Mouse (Mus musculus) heart, embryonic 11.5 days (tissue): ENCODE measurements around the gene Map3k13. TPM values are rescaled to one million over a fixed set of nuclear protein-coding genes. Genes with fewer than 3 reads are reported as not detected.
"Not testable (repeated sequence)": the region's sequence is repeated elsewhere in the genome, so short reads cannot be mapped to it uniquely, and the experiment has no call there.

Experiments
- ATAC-seq: fragments of 200-750 bp; cut with Nextera tagmentation; replicated peaks from 2 replicates; pipeline ENCODE4 v1.8.0; 2017; ENCODE audit warnings: moderate library complexity; ENCODE audit not compliant: insufficient number of reproducible peaks, low FRiP score, low TSS enrichment
- H3K27ac ChIP-seq: fragments of 300-500 bp; sonication (generic); 2 replicates; pipeline ENCODE4 v1.5.1; 2014; ENCODE audit warnings: mild to moderate bottlenecking, low read depth, low read length
- H3K27me3 ChIP-seq: fragments of 300-500 bp; sonication (generic); 2 replicates; pipeline ENCODE4 v1.6.1; 2014; ENCODE audit warnings: mild to moderate bottlenecking, low read length, mixed read lengths; ENCODE audit not compliant: control insufficient read depth, insufficient read depth
- H3K36me3 ChIP-seq: fragments of 300-500 bp; sonication (generic); 2 replicates; pipeline ENCODE4 v1.6.1; 2014; ENCODE audit warnings: mild to moderate bottlenecking, low read length, moderate library complexity, mixed read lengths; ENCODE audit not compliant: control insufficient read depth, insufficient read depth
- H3K4me1 ChIP-seq: fragments of 300-500 bp; sonication (generic); 2 replicates; pipeline ENCODE4 v1.6.1; 2014; ENCODE audit warnings: low read length; ENCODE audit not compliant: control insufficient read depth, insufficient read depth
- H3K4me2 ChIP-seq: fragments of 300-500 bp; sonication (generic); 2 replicates; pipeline ENCODE4 v1.6.1; 2014; ENCODE audit warnings: mild to moderate bottlenecking, moderate library complexity
- H3K4me3 ChIP-seq: fragments of 300-500 bp; sonication (generic); 2 replicates; pipeline ENCODE4 v1.5.1; 2014; ENCODE audit warnings: low read depth, low read length
- H3K9ac ChIP-seq: fragments of 300-500 bp; sonication (generic); 2 replicates; pipeline ENCODE4 v1.6.1; 2014; ENCODE audit warnings: mild to moderate bottlenecking, low read depth, low read length, moderate library complexity
- H3K9me3 ChIP-seq: fragments of 300-500 bp; sonication (generic); replicated peaks from 2 replicates; pipeline ENCODE4 v1.6.1; 2016; ENCODE audit warnings: low read length; ENCODE audit not compliant: control insufficient read depth
- WGBS: fragments of 180-500 bp; shearing (Covaris S2); extraction: QIAGEN DNeasy Blood & Tissue Kit; methylation state at CpG from one replicate; pipeline ENCODE4 v1.1.7; 2014; ENCODE audit not compliant: insufficient replicate concordance; 5-methylcytosine and 5-hydroxymethylcytosine counted together
- polyA plus RNA-seq: library from polyadenylated mRNA; unstranded; fragments of >200 nt; fragmentation: Nextera tagmentation; extraction: Ambion mirVana; gene quantifications from 2 replicates; pipeline ENCODE4 v1.2.1, GENCODE M21; 2014

Map3k13 gene
- polyA plus RNA-seq, 1 experiment from 2014 or later: 0.79 TPM

DNA sequence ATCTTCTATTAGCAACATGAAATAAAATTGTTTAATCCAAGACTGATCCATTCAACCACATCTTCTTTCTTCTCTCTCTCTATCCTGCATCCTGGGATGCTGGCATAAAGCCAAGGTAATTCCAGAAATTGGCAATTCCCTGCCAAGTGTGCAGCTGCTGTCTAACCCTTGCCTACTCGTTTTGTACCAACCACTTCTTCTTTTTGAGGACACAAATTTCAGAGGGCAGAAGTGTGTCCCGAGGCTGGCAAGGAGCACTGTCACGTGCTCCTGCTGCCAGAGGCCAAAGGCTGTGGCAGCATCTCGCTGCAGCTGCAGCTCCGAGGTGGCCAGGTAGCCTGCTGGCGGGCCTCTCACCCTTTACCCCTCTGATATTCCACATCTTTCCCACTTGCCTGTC is 87.0 kb downstream of the Map3k13 start:
- Histone ChIP-seq H3K4me1 (no peaks in the 10 kb centered on the region), H3K4me2 (no peak overlapping the region), H3K27ac (no peak overlapping the region), H3K9me3 (no peaks in the 10 kb centered on the region), H3K9ac (no peak overlapping the region), H3K27me3 (no peaks in the 10 kb centered on the region), H3K36me3 (no peaks in the 10 kb centered on the region), H3K4me3 (no peak overlapping the region)
- ATAC-seq: no peak
- WGBS: 60% methylated on average over 6 of the region's 6 CpGs

DNA sequence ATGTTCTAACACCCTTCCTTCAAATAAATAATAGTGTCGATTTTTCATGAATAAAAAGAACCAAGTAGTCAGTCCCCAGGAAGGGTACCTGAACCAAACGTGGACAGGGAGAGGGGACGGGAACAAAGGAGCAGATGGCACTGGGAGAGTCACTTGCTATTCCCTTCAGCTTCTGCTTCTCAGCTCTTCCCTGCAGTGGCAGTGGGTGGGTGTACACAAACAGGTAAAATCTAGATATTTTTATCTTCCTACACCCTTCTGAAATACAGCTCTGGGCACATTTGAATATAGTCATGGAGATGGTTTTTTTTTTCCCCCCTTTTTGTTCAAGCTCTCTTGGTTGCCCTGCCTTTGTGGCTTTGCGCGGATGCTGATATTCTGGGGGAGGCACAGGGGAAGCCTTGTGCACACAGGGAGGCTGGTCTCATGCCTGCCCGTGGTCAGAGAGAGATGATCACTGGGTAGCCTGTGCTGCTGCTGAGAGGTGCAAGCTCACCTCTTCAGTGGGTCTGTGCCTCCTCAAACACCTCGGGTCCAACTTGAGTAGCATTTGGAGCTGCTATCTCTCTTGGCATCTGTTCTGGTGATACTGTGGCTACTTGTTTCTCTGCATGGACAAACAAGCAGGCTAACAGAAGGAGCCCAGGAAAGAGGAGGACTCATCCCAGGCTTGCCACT is 87.6 kb downstream of the Map3k13 start:
- no peak overlapping the region for H3K9ac ChIP-seq
- H3K27me3 ChIP-seq: no peaks in the 10 kb centered on the region
- no peaks in the 10 kb centered on the region for H3K36me3 ChIP-seq
- ATAC-seq: no peak
- no peak overlapping the region for H3K27ac ChIP-seq
- H3K4me1 ChIP-seq: no peaks in the 10 kb centered on the region
- H3K4me2 ChIP-seq: no peak overlapping the region
- no peaks in the 10 kb centered on the region for H3K9me3 ChIP-seq
- WGBS: 64% methylated on average over 7 of the region's 7 CpGs
- H3K4me3 ChIP-seq: no peak overlapping the region

DNA sequence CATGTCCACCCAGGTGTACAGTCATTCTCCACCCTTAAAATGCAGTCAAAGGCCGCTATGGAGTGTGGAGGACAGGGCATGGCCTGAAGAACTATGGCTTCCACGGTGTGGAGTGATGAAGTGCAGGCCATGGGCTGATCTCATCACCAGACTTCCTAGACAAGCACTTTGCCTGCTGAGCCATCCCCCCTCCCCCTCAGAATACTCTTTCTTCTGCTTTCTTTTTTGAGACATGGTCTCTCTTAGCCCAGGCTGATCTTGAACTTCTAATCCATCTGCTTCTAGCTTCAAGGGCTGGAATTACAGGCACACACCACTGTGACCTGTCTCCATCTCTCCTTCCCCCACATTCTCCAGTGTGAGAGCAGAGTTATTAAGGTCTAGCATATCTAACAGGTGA is 93.5 kb downstream of the Map3k13 start:
- 55% methylated on average over 2 of the region's 2 CpGs for WGBS

DNA sequence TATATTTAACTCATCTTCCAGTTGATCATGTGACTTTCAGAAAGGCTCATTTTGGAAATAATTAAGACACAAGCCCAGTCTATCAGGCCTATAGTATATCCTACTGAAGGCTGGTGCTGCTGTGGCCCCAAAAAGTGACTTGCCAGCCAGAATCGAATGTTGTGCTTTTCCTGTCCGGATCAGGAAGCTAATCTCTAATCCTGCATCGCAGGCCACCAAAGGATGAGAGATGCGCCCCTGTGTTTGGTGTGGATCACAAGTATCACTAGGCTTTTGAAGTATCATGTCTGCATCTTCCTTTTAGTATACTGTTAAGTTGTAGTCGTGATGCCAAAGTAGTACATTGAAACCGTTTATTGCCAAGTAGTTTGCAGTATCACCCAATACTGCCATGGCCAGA is 99.7 kb downstream of the Map3k13 start:
- WGBS: 80% methylated on average over 6 of the region's 6 CpGs
- no peak overlapping the region for H3K4me3 ChIP-seq
- no peaks in the 10 kb centered on the region for H3K27me3 ChIP-seq
- no peak overlapping the region for H3K9ac ChIP-seq
- no peaks in the 10 kb centered on the region for H3K4me1 ChIP-seq
- no peak for ATAC-seq
- H3K9me3 ChIP-seq: no peaks in the 10 kb centered on the region
- no peak overlapping the region for H3K4me2 ChIP-seq
- no peak overlapping the region for H3K27ac ChIP-seq
- no peaks in the 10 kb centered on the region for H3K36me3 ChIP-seq

More for the DNA sequence above, 93.5 kb downstream of the Map3k13 start:
- no peak overlapping the region for H3K4me2 ChIP-seq
- H3K4me3 ChIP-seq: no peak overlapping the region
- H3K9me3 ChIP-seq: no peaks in the 10 kb centered on the region
- H3K4me1 ChIP-seq: no peaks in the 10 kb centered on the region
- H3K27ac ChIP-seq: no peak overlapping the region
- no peaks in the 10 kb centered on the region for H3K36me3 ChIP-seq
- no peaks in the 10 kb centered on the region for H3K27me3 ChIP-seq
- H3K9ac ChIP-seq: no peak overlapping the region
- no peak for ATAC-seq

DNA sequence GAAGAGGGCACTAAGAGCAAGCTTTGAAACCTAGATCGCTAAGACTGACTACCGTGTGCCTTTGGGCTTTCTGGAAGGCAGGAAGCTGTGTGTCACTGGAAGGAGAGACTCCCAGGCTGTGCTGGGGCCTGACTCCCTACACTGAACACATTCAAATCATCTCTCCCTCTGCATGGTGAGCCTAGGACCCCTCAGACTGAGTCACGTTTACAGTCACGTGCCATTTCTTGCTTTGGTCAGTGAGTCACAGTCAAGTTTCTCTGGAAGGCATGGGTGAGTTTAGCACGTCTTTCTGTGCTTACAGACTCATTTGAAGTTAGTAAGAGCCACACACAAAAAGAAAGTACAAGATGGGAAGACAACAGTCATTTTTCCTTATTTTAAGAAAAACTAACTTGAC is 107.1 kb downstream of the Map3k13 start:
- H3K9ac ChIP-seq: no peak overlapping the region
- WGBS: 69% methylated on average over 5 of the region's 5 CpGs
- H3K36me3 ChIP-seq: peaks cover under 1% of the 10 kb centered on the region; the same call in 1 of the 2 replicates
- H3K9me3 ChIP-seq: no peaks in the 10 kb centered on the region
- H3K27ac ChIP-seq: no peak overlapping the region
- H3K4me1 ChIP-seq: no peaks in the 10 kb centered on the region
- H3K27me3 ChIP-seq: no peaks in the 10 kb centered on the region
- no peak overlapping the region for H3K4me2 ChIP-seq
- no peak overlapping the region for H3K4me3 ChIP-seq
- ATAC-seq: no peak

DNA sequence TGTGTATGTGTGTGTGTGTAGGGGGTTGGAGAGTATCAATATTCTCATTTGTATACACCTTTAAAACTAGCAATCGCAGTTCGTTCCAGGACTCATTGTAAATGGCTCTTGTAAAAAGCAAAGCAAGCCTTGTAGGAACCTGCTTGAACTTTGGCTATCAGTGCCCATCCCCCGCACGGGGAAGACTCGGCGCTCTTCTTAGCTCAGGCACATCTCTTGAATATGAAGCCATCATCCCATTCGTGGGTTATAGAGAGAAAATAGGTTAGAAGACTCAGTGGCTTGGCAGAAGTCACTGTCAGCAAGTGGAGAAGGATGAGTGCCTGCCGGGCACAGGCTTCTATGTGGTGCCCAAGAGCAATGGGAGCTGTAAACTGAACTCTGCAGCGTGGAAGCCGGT is 110.5 kb downstream of the Map3k13 start:
- Histone ChIP-seq H3K4me3 (no peak overlapping the region), H3K9me3 (no peaks in the 10 kb centered on the region), H3K4me1 (peaks cover 3% of the 10 kb centered on the region; the same call in 1 of the 2 replicates), H3K4me2 (no peak overlapping the region), H3K9ac (no peak overlapping the region), H3K27ac (no peak overlapping the region), H3K27me3 (no peaks in the 10 kb centered on the region), H3K36me3 (peaks cover 2% of the 10 kb centered on the region; the same call in 1 of the 2 replicates)
- no peak for ATAC-seq
- WGBS: 81% methylated on average over 10 of the region's 10 CpGs

DNA sequence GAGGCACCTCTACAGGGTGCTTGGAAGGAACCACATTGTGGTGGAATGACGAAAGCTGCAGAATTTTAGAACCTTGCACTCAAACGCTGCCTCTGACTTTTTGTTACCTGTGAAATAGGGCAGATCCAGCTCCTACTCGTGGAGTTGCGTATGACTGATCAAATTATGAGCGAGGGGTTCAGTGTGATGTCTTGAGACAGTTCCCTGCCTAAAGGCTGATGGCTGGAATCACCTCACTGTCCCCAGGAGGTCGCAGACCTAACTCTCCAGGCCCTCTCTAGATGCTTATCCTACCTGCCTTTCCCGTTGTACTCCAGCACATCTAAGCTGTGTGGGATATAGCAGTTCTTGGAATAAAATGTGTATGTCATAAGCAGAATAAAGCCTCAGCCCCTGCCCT is 111.8 kb downstream of the Map3k13 start:
- ATAC-seq: no peak
- no peak overlapping the region for H3K9ac ChIP-seq
- peaks cover 3% of the 10 kb centered on the region; the same call in 1 of the 2 replicates for H3K27me3 ChIP-seq
- peaks cover 2% of the 10 kb centered on the region; the same call in 1 of the 2 replicates for H3K36me3 ChIP-seq
- no peaks in the 10 kb centered on the region for H3K9me3 ChIP-seq
- no peak overlapping the region for H3K4me3 ChIP-seq
- H3K4me2 ChIP-seq: no peak overlapping the region
- H3K4me1 ChIP-seq: peaks cover 3% of the 10 kb centered on the region; the same call in 1 of the 2 replicates
- H3K27ac ChIP-seq: no peak overlapping the region
- WGBS: 79% methylated on average over 7 of the region's 7 CpGs

DNA sequence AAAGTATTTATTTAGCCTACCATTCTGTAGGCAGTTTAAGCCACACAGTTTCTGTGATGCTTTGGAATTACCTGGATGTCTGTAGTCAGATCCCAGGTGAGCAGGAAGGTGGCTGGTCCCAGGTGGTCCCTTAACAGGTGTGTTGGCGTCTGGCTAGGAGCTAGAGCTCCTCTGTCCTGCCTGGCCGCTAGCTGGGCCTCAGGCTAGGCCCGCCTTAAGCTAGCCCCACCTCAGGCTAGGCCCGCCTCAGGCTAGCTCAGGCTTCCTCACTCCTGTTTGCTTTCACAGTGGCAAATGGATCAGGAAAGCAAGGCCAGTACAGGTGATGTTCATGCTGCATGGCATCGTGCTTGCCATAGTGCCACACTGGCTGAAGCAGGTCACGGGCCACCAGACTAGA is 112.8 kb downstream of the Map3k13 start:
- H3K9ac ChIP-seq: no peak overlapping the region
- H3K4me1 ChIP-seq: peaks cover 3% of the 10 kb centered on the region; the same call in 1 of the 2 replicates
- ATAC-seq: 0 out of 2 replicates have a peak, but pooled peaks have one; percentile 35
- H3K27me3 ChIP-seq: peaks cover 3% of the 10 kb centered on the region; the same call in 1 of the 2 replicates
- peaks cover 2% of the 10 kb centered on the region; the same call in 1 of the 2 replicates for H3K36me3 ChIP-seq
- no peak overlapping the region for H3K27ac ChIP-seq
- H3K9me3 ChIP-seq: no peaks in the 10 kb centered on the region
- H3K4me3 ChIP-seq: no peak overlapping the region
- 87% methylated on average over 6 of the region's 6 CpGs for WGBS
- H3K4me2 ChIP-seq: no peak overlapping the region

DNA sequence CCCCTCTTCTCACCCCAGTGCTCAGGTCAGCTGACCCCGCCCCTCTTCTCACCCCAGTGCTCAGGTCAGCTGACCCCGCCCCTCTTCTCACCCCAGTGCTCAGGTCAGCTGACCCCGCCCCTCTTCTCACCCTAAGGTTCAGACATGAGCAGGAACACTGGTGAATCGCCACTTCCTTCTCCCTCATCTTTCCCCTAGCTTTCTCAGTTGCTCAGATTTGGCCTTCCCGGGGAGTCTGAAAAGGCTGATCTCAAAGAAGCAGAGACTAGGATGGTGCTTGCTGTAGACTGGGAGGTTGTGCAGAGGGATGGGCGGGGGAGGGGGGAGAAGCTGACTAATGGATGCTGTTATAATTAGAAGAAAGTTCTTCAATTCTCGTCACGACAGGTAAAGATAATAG is 114.8 kb downstream of the Map3k13 start:
- not testable (repeated sequence) for H3K4me1 ChIP-seq, H3K4me2 ChIP-seq, H3K4me3 ChIP-seq, H3K36me3 ChIP-seq, ATAC-seq, H3K9me3 ChIP-seq, H3K27me3 ChIP-seq, H3K27ac ChIP-seq, H3K9ac ChIP-seq
- WGBS: 41% methylated on average over 6 of the region's 8 CpGs
